Mouse (Mus musculus) testis, adult 2 months (tissue): ENCODE results near the gene Cubn.

Source experiments
- CTCF ChIP-seq: fragments of 200-500 bp; IDR thresholded peaks from 2 replicates; pipeline ENCODE4 v1.5.1; 2012; ENCODE audit warnings: low read depth, mild to moderate bottlenecking, inconsistent platforms, low read length, moderate library complexity; ENCODE audit not compliant: control insufficient read depth, insufficient read depth, insufficient replicate concordance
- POLR2A ChIP-seq: fragments of 200-500 bp; IDR thresholded peaks from 2 replicates; pipeline ENCODE4 v1.6.1; 2012; ENCODE audit warnings: low read depth, mild to moderate bottlenecking, inconsistent platforms, low read length, moderate library complexity; ENCODE audit not compliant: control insufficient read depth

- no peak for TF ChIP-seq POLR2A
- no peak for TF ChIP-seq CTCF
Measured at GRCm38 (mm10) chr2:13335446-13335845, 156.2 kb downstream of the Cubn start.
